Mouse (Mus musculus) cerebellum, postnatal 4 days (tissue): ENCODE data around the gene Copz1.
"Not testable (repeated sequence)": the region's sequence is repeated elsewhere in the genome, so short reads cannot be mapped to it uniquely, and the experiment has no call there.

Experiments used
- DNase-seq, 2 experiments: peaks; one replicate each; pipeline ENCODE4 v3.0.0; 2022; ENCODE audit warnings: low spot score in 2 of 2, mixed read lengths in 1 of 2

The Copz1 gene

GRCm38 (mm10) chr15:103251595-103251994, 20.9 kb upstream of the Copz1 start:
- no peak for DNase-seq

GRCm38 (mm10) chr15:103252660-103253059, 19.9 kb upstream of the Copz1 start:
- no peak for DNase-seq

- no peak for DNase-seq
These were observed 19.2 kb upstream of the Copz1 start for GRCm38 (mm10) chr15:103253352-103253751.

GRCm38 (mm10) chr15:103255169-103255568, 17.3 kb upstream of the Copz1 start:
- no peak for DNase-seq

GRCm38 (mm10) chr15:103256210-103256986, 16.1 kb upstream of the Copz1 start:
- no peak for DNase-seq

- DNase-seq = no peak
These were observed 14.5 kb upstream of the Copz1 start, which contains the start of gene Nfe2 for GRCm38 (mm10) chr15:103257790-103258728. TSS of gene Nfe2 (minus strand) at chr15:103258403.

GRCm38 (mm10) chr15:103259162-103259561, 13.4 kb upstream of the Copz1 start:
- DNase-seq = no peak

GRCm38 (mm10) chr15:103259989-103260388, 12.5 kb upstream of the Copz1 start:
- no peak for DNase-seq

GRCm38 (mm10) chr15:103264794-103265193, 7.7 kb upstream of the Copz1 start:
- DNase-seq = no peak

- no peak for DNase-seq
These were observed 3.6 kb upstream of the Copz1 start for GRCm38 (mm10) chr15:103268903-103269302.

GRCm38 (mm10) chr15:103275943-103276342, 3.4 kb downstream of the Copz1 start:
- DNase-seq = not testable (repeated sequence)

GRCm38 (mm10) chr15:103277949-103278348, 5.4 kb downstream of the Copz1 start:
- no peak for DNase-seq

GRCm38 (mm10) chr15:103279750-103280149, 7.2 kb downstream of the Copz1 start:
- DNase-seq = no peak

- no peak for DNase-seq
These were observed 8.4 kb downstream of the Copz1 start for GRCm38 (mm10) chr15:103280817-103281464.

GRCm38 (mm10) chr15:103281465-103282205, 9.1 kb downstream of the Copz1 start:
- no peak for DNase-seq

GRCm38 (mm10) chr15:103284066-103284465, 11.6 kb downstream of the Copz1 start:
- peak in 1 of 2 experiments; percentile 57 for DNase-seq

- DNase-seq = peak in 1 of 2 experiments; percentile 14
These were observed 12.1 kb downstream of the Copz1 start for GRCm38 (mm10) chr15:103284647-103285046.

- peak in 1 of 2 experiments; percentile 65 for DNase-seq
These were observed 13.4 kb downstream of the Copz1 start for GRCm38 (mm10) chr15:103285778-103286417.

- DNase-seq = no peak
These were observed 17.1 kb downstream of the Copz1 start for GRCm38 (mm10) chr15:103289600-103289999.

GRCm38 (mm10) chr15:103290417-103290816, 17.9 kb downstream of the Copz1 start:
- DNase-seq = no peak

GRCm38 (mm10) chr15:103290843-103291242, 18.3 kb downstream of the Copz1 start:
- no peak for DNase-seq
